Mouse (Mus musculus) midbrain, embryonic 11.5 days (tissue): ENCODE data around the gene Babam1. TPM values are rescaled to one million over a fixed set of nuclear protein-coding genes. Genes with fewer than 3 reads are reported as not detected.

Experiments used
- ATAC-seq: fragments of 200-750 bp; cut with Nextera tagmentation; 2 replicates; pipeline ENCODE4 v1.8.0; 2017; ENCODE audit warnings: moderate TSS enrichment, moderate library complexity; ENCODE audit not compliant: low FRiP score
- DNase-seq: peaks from one replicate; pipeline ENCODE4 v3.0.0; 2015; ENCODE audit warnings: low spot score; ENCODE audit errors: missing footprints
- H3K27ac ChIP-seq: fragments of 300-500 bp; sonication (generic); 2 replicates; pipeline ENCODE4 v1.5.1; 2014; ENCODE audit warnings: low read depth, low read length
- H3K27me3 ChIP-seq: fragments of 300-500 bp; sonication (generic); 2 replicates; pipeline ENCODE4 v1.6.1; 2014; ENCODE audit warnings: mild to moderate bottlenecking, low read length, moderate library complexity, mixed read lengths; ENCODE audit not compliant: control insufficient read depth, insufficient read depth
- H3K36me3 ChIP-seq: fragments of 300-500 bp; sonication (generic); 2 replicates; pipeline ENCODE4 v1.6.1; 2014; ENCODE audit warnings: mild to moderate bottlenecking, low read length, moderate library complexity, mixed read lengths; ENCODE audit not compliant: control insufficient read depth, insufficient read depth
- H3K4me1 ChIP-seq: fragments of 300-500 bp; sonication (generic); 2 replicates; pipeline ENCODE4 v1.6.1; 2014; ENCODE audit warnings: low read length; ENCODE audit not compliant: control insufficient read depth, insufficient read depth
- H3K4me2 ChIP-seq: fragments of 300-500 bp; sonication (generic); 2 replicates; pipeline ENCODE4 v1.6.1; 2014; ENCODE audit warnings: mild to moderate bottlenecking, moderate library complexity
- H3K4me3 ChIP-seq: fragments of 300-500 bp; sonication (generic); 2 replicates; pipeline ENCODE4 v1.5.1; 2014; ENCODE audit warnings: low read depth, low read length
- H3K9ac ChIP-seq: fragments of 300-500 bp; sonication (generic); 2 replicates; pipeline ENCODE4 v1.6.1; 2014; ENCODE audit warnings: low read length
- H3K9me3 ChIP-seq: fragments of 300-500 bp; sonication (generic); 2 replicates; pipeline ENCODE4 v1.6.1; 2016; ENCODE audit warnings: low read length; ENCODE audit not compliant: control insufficient read depth
- WGBS: fragments of 180-500 bp; shearing (Covaris S2); extraction: QIAGEN DNeasy Blood & Tissue Kit; methylation state at CpG from one replicate; pipeline ENCODE4 v1.1.7; 2014; 5-methylcytosine and 5-hydroxymethylcytosine counted together
- polyA plus RNA-seq: library from polyadenylated mRNA; unstranded; fragments of >200 nt; fragmentation: Nextera tagmentation; extraction: Ambion mirVana; gene quantifications from 2 replicates; pipeline ENCODE4 v1.2.1, GENCODE M21; 2014

Gene Babam1
- polyA plus RNA-seq, 1 experiment from 2014 or later, result 99.2 TPM

- peak overlapping the region; percentile 89 for H3K4me3 ChIP-seq
- H3K4me2 ChIP-seq, result peak overlapping the region; percentile 98
- peak overlapping the region; percentile 63 for H3K27ac ChIP-seq
- no peaks in the 10 kb centered on the region for H3K27me3 ChIP-seq
- H3K9ac ChIP-seq, result peak overlapping the region; percentile 90
- H3K36me3 ChIP-seq, result peaks cover 4% of the 10 kb centered on the region; the same call in 1 of the 2 replicates
- no peaks in the 10 kb centered on the region for H3K9me3 ChIP-seq
- WGBS, result 4% methylated on average over 3 of the region's 3 CpGs
- DNase-seq (peak; percentile 87), ATAC-seq (no peak)
- peaks cover 51% of the 10 kb centered on the region for H3K4me1 ChIP-seq
Observed at GRCm38 (mm10) chr8:71379512-71380075, 17.1 kb upstream of the Babam1 start.

- H3K9me3 ChIP-seq, result no peaks in the 10 kb centered on the region
- H3K4me1 ChIP-seq, result peaks cover 50% of the 10 kb centered on the region
- peak overlapping the region; percentile 89 for H3K4me3 ChIP-seq
- H3K36me3 ChIP-seq, result peaks cover 4% of the 10 kb centered on the region; the same call in 1 of the 2 replicates
- peak overlapping the region; percentile 91 for H3K27ac ChIP-seq
- DNase-seq, result peak; percentile 93
- H3K9ac ChIP-seq, result peak overlapping the region; percentile 90
- no peak for ATAC-seq
- peak overlapping the region; percentile 98 for H3K4me2 ChIP-seq
- WGBS, result under 1% methylated on average over 71 of the region's 72 CpGs
- H3K27me3 ChIP-seq, result no peaks in the 10 kb centered on the region
Observed at GRCm38 (mm10) chr8:71380178-71381171, 16.2 kb upstream of the Babam1 start.

- Histone ChIP-seq H3K27me3 (no peaks in the 10 kb centered on the region), H3K4me1 (peaks cover 40% of the 10 kb centered on the region), H3K4me2 (peak within 1 kb of the TSS; percentile 98), H3K4me3 (peak within 1 kb of the TSS; percentile 89), H3K27ac (peak within 1 kb of the TSS; percentile 91), H3K9me3 (no peaks in the 10 kb centered on the region), H3K36me3 (peaks cover 4% of the 10 kb centered on the region; the same call in 1 of the 2 replicates), H3K9ac (peak within 1 kb of the TSS; percentile 90)
- under 1% methylated on average over 57 of the region's 89 CpGs for WGBS
- DNase-seq, result peak; percentile 98
- ATAC-seq, result peak; percentile 25
Observed at GRCm38 (mm10) chr8:71381421-71381970, 15.2 kb upstream of the Babam1 start, which contains the start of gene Nr2f6. Nr2f6 (minus strand) TSS chr8:71381960.

- Histone ChIP-seq H3K27me3 (no peaks in the 10 kb centered on the region), H3K9me3 (no peaks in the 10 kb centered on the region), H3K27ac (peak overlapping the region; percentile 91), H3K4me1 (peaks cover 35% of the 10 kb centered on the region), H3K36me3 (peaks cover 4% of the 10 kb centered on the region; the same call in 1 of the 2 replicates), H3K4me2 (peak overlapping the region; percentile 98), H3K9ac (peak overlapping the region; percentile 90), H3K4me3 (peak overlapping the region; percentile 89)
- under 1% methylated on average over 76 of the region's 80 CpGs for WGBS
- ATAC-seq (peak; percentile 88), DNase-seq (peak; percentile 99)
Observed at GRCm38 (mm10) chr8:71381971-71382961, 14.4 kb upstream of the Babam1 start.

DNA sequence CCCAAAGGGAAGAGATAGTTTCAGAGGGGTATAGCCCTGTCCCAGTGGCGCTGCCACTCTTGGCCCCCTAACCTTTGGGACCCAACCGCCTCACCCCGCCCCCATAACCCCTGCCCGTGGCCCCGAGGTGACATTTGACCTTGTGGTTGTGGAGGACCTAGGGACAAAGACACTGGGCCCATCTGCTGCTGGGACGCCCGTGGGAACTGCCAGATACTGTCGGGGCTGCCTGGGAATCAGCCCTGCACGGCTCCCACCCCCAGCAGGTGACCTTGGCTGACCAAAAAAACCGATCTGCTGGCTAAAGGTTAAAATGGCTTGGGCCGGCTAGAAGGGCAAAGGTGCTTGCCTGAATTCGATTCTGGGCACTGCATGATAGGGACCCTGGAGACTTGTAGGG, 13.3 kb upstream of the Babam1 start:
- ATAC-seq (no peak), DNase-seq (peak; percentile 89)
- H3K27ac ChIP-seq, result peak overlapping the region; percentile 91
- peaks cover 31% of the 10 kb centered on the region for H3K4me1 ChIP-seq
- H3K9ac ChIP-seq, result no peak overlapping the region; the same call in 1 of the 2 replicates
- WGBS, result 7% methylated on average over 12 of the region's 12 CpGs
- no peaks in the 10 kb centered on the region for H3K27me3 ChIP-seq
- H3K4me2 ChIP-seq, result no peak overlapping the region
- no peaks in the 10 kb centered on the region for H3K36me3 ChIP-seq
- H3K4me3 ChIP-seq, result no peak overlapping the region
- no peaks in the 10 kb centered on the region for H3K9me3 ChIP-seq

DNA sequence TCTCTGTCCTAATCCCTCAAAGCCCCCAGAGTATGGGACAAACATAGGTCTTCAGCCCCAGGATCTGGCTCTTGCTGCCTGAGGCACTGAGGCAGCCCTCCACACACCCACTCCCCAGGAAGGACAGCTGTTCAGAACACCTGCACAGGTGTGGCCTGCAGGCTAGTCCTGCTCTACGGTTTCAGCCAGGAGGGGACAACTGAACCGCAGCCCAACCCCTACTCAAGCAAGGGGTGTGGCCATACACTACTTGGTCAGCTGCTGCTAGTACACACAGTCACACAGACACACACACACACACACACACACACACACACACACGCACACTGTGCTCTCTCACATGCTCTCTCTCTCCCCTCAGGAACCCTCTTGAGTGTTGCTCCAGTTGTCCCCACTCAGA, 12.8 kb upstream of the Babam1 start:
- Histone ChIP-seq H3K9ac (no peak overlapping the region), H3K27ac (peak overlapping the region; percentile 91), H3K9me3 (no peaks in the 10 kb centered on the region), H3K4me3 (no peak overlapping the region), H3K4me2 (no peak overlapping the region), H3K36me3 (no peaks in the 10 kb centered on the region), H3K27me3 (no peaks in the 10 kb centered on the region), H3K4me1 (peaks cover 28% of the 10 kb centered on the region)
- peak; percentile 82 for DNase-seq
- WGBS, result 35% methylated on average over 3 of the region's 3 CpGs
- no peak for ATAC-seq

GRCm38 (mm10) chr8:71385212-71385835, 11.3 kb upstream of the Babam1 start:
- Histone ChIP-seq H3K4me3 (no peak overlapping the region), H3K9ac (no peak overlapping the region), H3K36me3 (no peaks in the 10 kb centered on the region), H3K27me3 (no peaks in the 10 kb centered on the region), H3K4me2 (no peak overlapping the region), H3K9me3 (no peaks in the 10 kb centered on the region), H3K27ac (no peak overlapping the region), H3K4me1 (peaks cover 13% of the 10 kb centered on the region)
- DNase-seq, result no peak
- WGBS, result 77% methylated on average over 12 of the region's 12 CpGs
- no peak for ATAC-seq

GRCm38 (mm10) chr8:71388267-71388666, 8.4 kb upstream of the Babam1 start:
- WGBS, result 95% methylated on average over 1 of the region's 1 CpGs
- Histone ChIP-seq H3K4me1 (peaks cover 6% of the 10 kb centered on the region), H3K36me3 (no peaks in the 10 kb centered on the region), H3K9me3 (no peaks in the 10 kb centered on the region), H3K4me2 (no peak overlapping the region), H3K4me3 (no peak overlapping the region), H3K9ac (no peak overlapping the region), H3K27ac (no peak overlapping the region), H3K27me3 (no peaks in the 10 kb centered on the region)
- DNase-seq (no peak), ATAC-seq (no peak)
